In genomic region chrX:71663374-71663773, GRCm38 (mm10) we compare ENCODE assay signal across 10 mouse cellular contexts. TPM values are rescaled to one million over a fixed set of nuclear protein-coding genes. Genes with fewer than 3 reads are reported as not detected.
A peak's percentile ranks its signal among the peaks of the same experiment; 100 is the strongest.
DNase-seq lines count a peak whose midpoint lies in the region; ATAC-seq lines count a peak whose summit lies in the region.
"Had no signal": no experiment of that assay in that cellular context is flagged by ENCODE, and none has a peak within 500 bp of the region (broad histone marks: within the 10 kb centered on the region; RNA-seq: fewer than 3 reads in every experiment).

Gene Gpr50, plus strand, starts transcription at chrX:71663667.

- H3K4me3 ChIP-seq in heart, embryonic 14.5 days (ENCODE audit: control insufficient read depth in 1 of 2, insufficient read depth in 1 of 2, low read depth in 1 of 2, low read length in 2 of 2): peak within 1 kb of the TSS; percentile 46 to 55
- H3K4me3 ChIP-seq in hindbrain, embryonic 12.5 days: peak within 1 kb of the TSS; percentile 42
- peak within 1 kb of the TSS; percentile 49 for H3K4me3 ChIP-seq in midbrain, embryonic 13.5 days (replicated peaks)

- 27% methylated on average over 7 of the region's 9 CpGs for WGBS in heart, embryonic 14.5 days
- WGBS in hindbrain, embryonic 12.5 days: 34% methylated on average over 9 of the region's 9 CpGs
- WGBS in midbrain, embryonic 13.5 days: 36% methylated on average over 9 of the region's 9 CpGs

- H3K9ac ChIP-seq in heart, embryonic 14.5 days (ENCODE audit: low read length): peak within 1 kb of the TSS; percentile 44; the same call in 1 of the 2 replicates
- peak within 1 kb of the TSS; percentile 35; the same call in 1 of the 2 replicates for H3K9ac ChIP-seq in hindbrain, embryonic 12.5 days
- H3K9ac ChIP-seq in midbrain, embryonic 13.5 days (replicated peaks): peak within 1 kb of the TSS; percentile 44; the same call in 1 of the 2 replicates

- peak within 1 kb of the TSS; percentile 72 for H3K4me2 ChIP-seq in heart, embryonic 14.5 days (ENCODE audit: low read length)
- H3K4me2 ChIP-seq in hindbrain, embryonic 12.5 days (replicated peaks): peak within 1 kb of the TSS; percentile 63
- H3K4me2 ChIP-seq in midbrain, embryonic 13.5 days (replicated peaks): peak within 1 kb of the TSS; percentile 64

- ATAC-seq in heart, embryonic 14.5 days (ENCODE audit: insufficient number of reproducible peaks, insufficient read depth, low FRiP score, low read depth): no peak
- ATAC-seq in hindbrain, embryonic 12.5 days (ENCODE audit: low FRiP score): 0 out of 2 replicates have a peak, but pooled peaks have one; percentile 48
- no peak; the same call in 1 of the 2 replicates for ATAC-seq in midbrain, embryonic 13.5 days

- no peaks in the 10 kb centered on the region for H3K4me1 ChIP-seq in heart, embryonic 14.5 days (ENCODE audit: control insufficient read depth in 2 of 2, insufficient read depth in 2 of 2, low read length in 2 of 2)
- H3K4me1 ChIP-seq in hindbrain, embryonic 12.5 days: no peaks in the 10 kb centered on the region
- H3K4me1 ChIP-seq in midbrain, embryonic 13.5 days (replicated peaks): 0 out of 2 replicates have a peak, but pooled peaks cover 3% of the 10 kb centered on the region

- peaks cover 5% of the 10 kb centered on the region; the same call in 1 of the 2 replicates for H3K9me3 ChIP-seq in heart, embryonic 14.5 days (ENCODE audit: control insufficient read depth, low read length)
- H3K9me3 ChIP-seq in hindbrain, embryonic 12.5 days (replicated peaks): peaks cover 9% of the 10 kb centered on the region
- peaks cover 5% of the 10 kb centered on the region for H3K9me3 ChIP-seq in midbrain, embryonic 13.5 days

- H3K36me3 ChIP-seq in heart, embryonic 14.5 days (ENCODE audit: control insufficient read depth, insufficient read depth, low read length): no peaks in the 10 kb centered on the region
- H3K36me3 ChIP-seq in hindbrain, embryonic 12.5 days: no peaks in the 10 kb centered on the region
- H3K36me3 ChIP-seq in midbrain, embryonic 13.5 days: no peaks in the 10 kb centered on the region

- H3K27ac ChIP-seq in heart, embryonic 14.5 days (replicated peaks in 1 of 2; ENCODE audit: control insufficient read depth in 1 of 2, insufficient read depth in 1 of 2, low read depth in 2 of 2, low read length in 2 of 2): no peak within 1 kb of the TSS
- no peak within 1 kb of the TSS for H3K27ac ChIP-seq in hindbrain, embryonic 12.5 days
- H3K27ac ChIP-seq in midbrain, embryonic 13.5 days: no peak within 1 kb of the TSS

- peaks cover 81% of the 10 kb centered on the region for H3K27me3 ChIP-seq in heart, embryonic 14.5 days (ENCODE audit: control insufficient read depth, insufficient read depth, low read length)
- peaks cover 90% of the 10 kb centered on the region for H3K27me3 ChIP-seq in hindbrain, embryonic 12.5 days
- H3K27me3 ChIP-seq in midbrain, embryonic 13.5 days: peaks cover 86% of the 10 kb centered on the region

- DNase-seq in heart, adult 18-20 months: no peak
- peak; percentile 65 for DNase-seq in ZHBTc4 (ENCODE audit: low read depth, low spot score)
- no peak for DNase-seq in ovary, postnatal 10 days (ENCODE audit: low spot score)
- DNase-seq in cerebellum, postnatal 14 days: no peak
- DNase-seq in spleen, postnatal 14 days (ENCODE audit: low spot score in 2 of 2): no peak
- DNase-seq: layer of hippocampus, postnatal 36 days had no signal

RNA-seq across cellular contexts. Expression of gene Gpr50, which starts in this region (rescaled TPM):
- 2.0 and 2.1 TPM in 2 replicates for polyA plus RNA-seq in heart, embryonic 14.5 days (2014; fragmentation: Nextera tagmentation; extraction: Ambion mirVana)
- not detected for total RNA-seq in heart, adult 18-20 months (2021)
- 1.3 and 1.8 TPM in 2 replicates for polyA plus RNA-seq in hindbrain, embryonic 12.5 days (2016; fragmentation: Nextera tagmentation; extraction: Ambion mirVana)
- 3.1 and 4.1 TPM in 2 replicates for polyA plus RNA-seq in midbrain, embryonic 13.5 days (2015; fragmentation: Nextera tagmentation; extraction: Ambion mirVana)
- total RNA-seq: layer of hippocampus, postnatal 36 days had no signal
- polyA plus RNA-seq: spleen, adult 2 months had no signal
